Mouse (Mus musculus) CH12.LX (cell line): ENCODE results near the gene Eme2.

Source experiments
- MAFK ChIP-seq: IDR thresholded peaks from 2 replicates; pipeline ENCODE4 v1.6.1; 2011; ENCODE audit warnings: low read length, improper control_type of control experiment; ENCODE audit not compliant: insufficient replicate concordance
- POLR2A ChIP-seq: IDR thresholded peaks from 2 replicates; pipeline ENCODE4 v1.6.1; 2011; ENCODE audit warnings: low read depth, mild to moderate bottlenecking, improper control_type of control experiment, low read length

GRCm38 (mm10) chr17:24903767-24904166 is 8.9 kb upstream of the Eme2 start:
- no peak for TF ChIP-seq MAFK
- TF ChIP-seq POLR2A, result no peak
